Mouse (Mus musculus) midbrain, postnatal 0 days (tissue): ENCODE measurements around the gene Ifit3. TPM values are rescaled to one million over a fixed set of nuclear protein-coding genes. Genes with fewer than 3 reads are reported as not detected.

Experiments used
- ATAC-seq: fragments of 200-750 bp; cut with Nextera tagmentation; 2 replicates; pipeline ENCODE4 v1.8.0; 2017; ENCODE audit warnings: moderate number of reproducible peaks, mild to moderate bottlenecking, moderate TSS enrichment, moderate library complexity; ENCODE audit not compliant: low FRiP score
- DNase-seq: peaks from one replicate; pipeline ENCODE4 v3.0.0-alpha.2; 2015; ENCODE audit warnings: low spot score
- H3K27ac ChIP-seq: fragments of 300-500 bp; sonication (generic); 2 replicates; pipeline ENCODE4 v1.5.1; 2014; ENCODE audit warnings: low read depth, mild to moderate bottlenecking, low read length, mixed read lengths
- H3K27me3 ChIP-seq: fragments of 300-500 bp; sonication (generic); 2 replicates; pipeline ENCODE4 v1.6.1; 2014; ENCODE audit warnings: low read length, control low read depth, mixed read lengths; ENCODE audit not compliant: insufficient read depth
- H3K36me3 ChIP-seq: fragments of 300-500 bp; sonication (generic); 2 replicates; pipeline ENCODE4 v1.6.1; 2014; ENCODE audit warnings: low read length, control low read depth, mixed read lengths; ENCODE audit not compliant: insufficient read depth
- H3K4me1 ChIP-seq: fragments of 300-500 bp; sonication (generic); 2 replicates; pipeline ENCODE4 v1.6.1; 2014; ENCODE audit warnings: mild to moderate bottlenecking, control low read depth, antibody characterized with exemption, low read length, mixed read lengths; ENCODE audit not compliant: insufficient read depth
- H3K4me2 ChIP-seq: fragments of 300-500 bp; sonication (generic); 2 replicates; pipeline ENCODE4 v1.6.1; 2014; ENCODE audit warnings: low read depth, mild to moderate bottlenecking, low read length, mixed read lengths; ENCODE audit not compliant: poor library complexity, severe bottlenecking
- H3K4me3 ChIP-seq: fragments of 300-500 bp; sonication (generic); 2 replicates; pipeline ENCODE4 v1.5.1; 2014; ENCODE audit warnings: low read depth, mild to moderate bottlenecking, low read length, moderate library complexity
- H3K9ac ChIP-seq: fragments of 300-500 bp; sonication (generic); replicated peaks from 2 replicates; pipeline ENCODE4 v1.6.1; 2014; ENCODE audit warnings: mild to moderate bottlenecking, low read length, moderate library complexity, mixed read lengths; ENCODE audit not compliant: poor library complexity, severe bottlenecking
- H3K9me3 ChIP-seq: fragments of 300-500 bp; sonication (generic); 2 replicates; pipeline ENCODE4 v1.6.1; 2016; ENCODE audit warnings: low read length, control low read depth
- CTCF ChIP-seq: IDR thresholded peaks from 2 replicates; pipeline ENCODE4 v1.5.1; 2016; ENCODE audit warnings: antibody characterized with exemption, mild to moderate bottlenecking
- WGBS: fragments of 180-500 bp; shearing (Covaris S2); extraction: QIAGEN DNeasy Blood & Tissue Kit; methylation state at CpG from one replicate; pipeline ENCODE4 v1.1.7; 2014; 5-methylcytosine and 5-hydroxymethylcytosine counted together
- polyA plus RNA-seq: library from polyadenylated mRNA; unstranded; fragments of >200 nt; fragmentation: Nextera tagmentation; extraction: Ambion mirVana; gene quantifications from 2 replicates; pipeline ENCODE4 v1.2.1, GENCODE M21; 2015
- total RNA-seq: library from RNA; depleted of rRNA; stranded (reverse); fragments of >200 nt; gene quantifications from 2 replicates; pipeline ENCODE4 v1.2.3, GENCODE M21; 2014

The Ifit3 gene
- total and polyA plus RNA-seq, 2 experiments from 2014 or later, result 0.82 to 2.9 TPM

DNA sequence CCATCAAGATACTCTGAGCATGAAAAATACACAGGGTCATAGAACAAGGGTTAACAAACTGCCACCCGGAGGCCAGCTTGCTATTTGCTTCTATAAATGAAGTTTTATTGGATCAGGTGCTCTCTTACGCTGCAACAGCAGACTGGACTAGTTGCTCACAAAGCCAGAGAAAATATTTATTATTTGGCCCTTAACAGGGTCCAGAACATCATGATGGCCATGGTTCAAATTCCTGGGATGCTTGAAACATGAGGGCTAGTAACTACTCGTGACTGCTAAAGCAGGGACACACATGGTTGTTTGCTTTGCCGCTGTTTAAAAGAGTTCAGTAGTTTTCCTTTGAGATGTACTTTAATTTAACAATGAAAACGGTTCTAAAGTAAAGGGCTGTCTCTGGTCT, 31.4 kb upstream of the Ifit3 start:
- H3K27ac ChIP-seq, result no peak overlapping the region
- no peaks in the 10 kb centered on the region for H3K36me3 ChIP-seq
- TF ChIP-seq CTCF, result no peak
- DNase-seq, result no peak
- no peak overlapping the region for H3K9ac ChIP-seq
- ATAC-seq, result no peak
- peak overlapping the region; percentile 18 for H3K4me2 ChIP-seq
- no peaks in the 10 kb centered on the region for H3K9me3 ChIP-seq
- no peak overlapping the region for H3K4me3 ChIP-seq
- H3K27me3 ChIP-seq, result no peaks in the 10 kb centered on the region
- 64% methylated on average over 5 of the region's 5 CpGs for WGBS
- H3K4me1 ChIP-seq, result peaks cover 6% of the 10 kb centered on the region; the same call in 1 of the 2 replicates

DNA sequence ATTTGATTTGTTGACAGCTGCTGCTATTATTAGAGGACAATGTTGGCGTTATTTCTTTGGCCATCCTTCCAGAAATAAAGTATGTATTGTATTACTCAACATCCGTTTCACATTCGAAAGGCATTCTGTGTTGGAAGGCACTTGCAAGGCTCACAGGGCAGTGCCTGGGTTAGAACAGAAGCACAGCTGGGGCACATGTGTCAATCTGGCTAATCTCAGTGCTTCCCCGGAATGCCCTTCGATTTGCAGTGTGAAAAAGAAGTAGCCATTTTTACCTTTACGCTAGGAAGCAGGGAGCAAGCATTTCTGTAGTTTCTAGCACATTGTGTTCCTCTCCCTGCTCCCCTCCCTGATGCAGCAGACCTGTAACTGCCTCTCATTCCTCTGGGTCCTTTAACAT, 30.3 kb upstream of the Ifit3 start:
- Histone ChIP-seq H3K9me3 (no peaks in the 10 kb centered on the region), H3K4me1 (peaks cover 6% of the 10 kb centered on the region; the same call in 1 of the 2 replicates), H3K4me3 (no peak overlapping the region), H3K36me3 (no peaks in the 10 kb centered on the region), H3K27ac (peak overlapping the region; percentile 43), H3K9ac (0 out of 2 replicates have a peak overlapping the region, but pooled peaks have one; percentile 36), H3K4me2 (peak overlapping the region; percentile 22), H3K27me3 (no peaks in the 10 kb centered on the region)
- DNase-seq, result no peak
- ATAC-seq, result no peak
- TF ChIP-seq CTCF, result no peak
- WGBS, result 37% methylated on average over 6 of the region's 6 CpGs

DNA sequence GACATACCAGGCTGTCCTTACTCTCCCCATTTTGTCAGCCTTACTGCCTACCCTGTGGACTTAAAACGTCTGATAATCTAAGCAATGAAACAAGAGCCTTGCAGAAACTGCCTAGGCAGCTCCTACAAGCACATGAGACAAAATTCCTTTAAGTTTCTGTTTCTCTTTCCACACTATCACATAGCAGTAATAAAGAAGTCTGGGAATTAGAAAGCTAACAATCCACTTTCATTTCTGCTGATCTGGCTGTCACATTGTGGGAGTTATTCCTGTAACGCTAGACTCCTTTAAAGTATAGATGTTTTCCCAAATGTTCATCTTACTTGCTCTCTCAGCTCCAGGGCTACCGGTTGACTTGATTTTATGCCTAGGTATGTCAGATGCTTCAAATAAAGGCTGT, 29.8 kb upstream of the Ifit3 start:
- Histone ChIP-seq H3K36me3 (no peaks in the 10 kb centered on the region), H3K9ac (0 out of 2 replicates have a peak overlapping the region, but pooled peaks have one; percentile 36), H3K9me3 (no peaks in the 10 kb centered on the region), H3K4me2 (peak overlapping the region; percentile 22), H3K27me3 (no peaks in the 10 kb centered on the region), H3K4me3 (no peak overlapping the region), H3K4me1 (peaks cover 6% of the 10 kb centered on the region; the same call in 1 of the 2 replicates), H3K27ac (peak overlapping the region; percentile 43)
- no peak for TF ChIP-seq CTCF
- WGBS, result 63% methylated on average over 3 of the region's 3 CpGs
- DNase-seq (no peak), ATAC-seq (no peak)

DNA sequence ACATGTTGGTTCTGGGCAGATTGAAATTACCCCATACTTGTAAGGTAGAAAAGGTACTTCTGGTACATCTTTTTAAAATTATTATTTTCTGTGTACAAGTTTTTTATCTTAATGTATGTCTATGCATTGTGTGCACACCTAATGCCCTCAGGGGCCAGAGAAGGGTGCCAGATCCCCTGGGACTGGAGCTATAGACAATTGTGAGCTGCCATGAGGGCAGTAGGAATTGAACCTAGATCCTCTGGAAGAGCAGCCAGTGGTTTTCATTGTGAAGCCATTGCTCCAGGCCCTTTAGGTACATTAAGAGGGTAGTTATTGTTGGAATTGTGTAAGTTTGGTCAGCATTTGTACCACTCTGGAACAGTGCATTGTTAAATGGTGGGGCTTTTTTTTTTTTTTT, 29.3 kb upstream of the Ifit3 start:
- Histone ChIP-seq H3K27ac (no peak overlapping the region), H3K4me1 (peaks cover 6% of the 10 kb centered on the region; the same call in 1 of the 2 replicates), H3K4me3 (no peak overlapping the region), H3K4me2 (no peak overlapping the region), H3K9ac (no peak overlapping the region), H3K36me3 (no peaks in the 10 kb centered on the region), H3K9me3 (no peaks in the 10 kb centered on the region), H3K27me3 (no peaks in the 10 kb centered on the region)
- ATAC-seq (no peak), DNase-seq (no peak)
- no peak for TF ChIP-seq CTCF

DNA sequence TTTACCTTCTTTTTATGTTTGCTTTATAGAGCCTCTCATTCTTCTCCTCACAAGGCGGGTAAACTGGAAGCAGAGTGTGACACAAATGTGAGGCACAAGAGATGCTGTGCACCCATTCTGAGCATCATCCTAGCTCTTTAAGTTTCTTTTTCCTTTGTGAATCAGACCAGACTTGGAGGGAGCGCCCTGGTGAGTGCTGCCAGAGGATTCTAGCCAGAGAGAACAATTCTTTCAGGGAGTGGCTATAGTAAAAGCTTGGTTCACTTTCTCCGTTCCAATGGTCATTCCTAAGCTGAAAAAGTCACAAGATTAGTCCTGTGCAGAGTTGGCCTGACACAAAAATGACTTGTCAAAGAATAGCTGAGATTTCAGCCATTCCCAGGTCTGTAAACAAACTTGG, 26.7 kb upstream of the Ifit3 start:
- DNase-seq (no peak), ATAC-seq (no peak)
- no peaks in the 10 kb centered on the region for H3K9me3 ChIP-seq
- no peak overlapping the region for H3K27ac ChIP-seq
- H3K4me2 ChIP-seq, result no peak overlapping the region
- 72% methylated on average over 3 of the region's 3 CpGs for WGBS
- H3K9ac ChIP-seq, result no peak overlapping the region
- no peaks in the 10 kb centered on the region for H3K36me3 ChIP-seq
- no peaks in the 10 kb centered on the region for H3K27me3 ChIP-seq
- no peak for TF ChIP-seq CTCF
- no peak overlapping the region for H3K4me3 ChIP-seq
- H3K4me1 ChIP-seq, result peaks cover 6% of the 10 kb centered on the region; the same call in 1 of the 2 replicates

DNA sequence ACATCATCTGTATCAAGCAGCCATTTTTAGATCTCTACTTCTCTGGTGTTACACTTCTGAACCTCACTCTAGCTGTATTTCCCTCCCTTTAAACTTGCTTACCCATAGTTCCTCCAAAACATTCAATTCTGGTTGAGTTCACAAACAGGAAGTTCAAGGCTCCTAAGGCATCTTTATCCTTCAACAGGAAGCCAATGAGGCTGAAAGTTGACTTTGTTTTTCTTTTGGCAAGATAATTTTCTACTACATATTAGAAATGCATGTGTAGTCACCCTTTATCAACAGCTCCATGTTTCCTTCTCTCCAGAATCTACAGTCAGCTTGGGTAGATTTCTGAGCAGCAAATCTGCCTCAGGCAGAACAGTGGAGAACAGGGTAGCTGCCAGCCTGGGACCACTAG, 20.8 kb upstream of the Ifit3 start:
- no peak for TF ChIP-seq CTCF
- ATAC-seq (no peak), DNase-seq (no peak)
- Histone ChIP-seq H3K4me2 (no peak overlapping the region), H3K4me1 (no peaks in the 10 kb centered on the region), H3K9ac (no peak overlapping the region), H3K36me3 (no peaks in the 10 kb centered on the region), H3K9me3 (no peaks in the 10 kb centered on the region), H3K27ac (no peak overlapping the region), H3K27me3 (no peaks in the 10 kb centered on the region), H3K4me3 (no peak overlapping the region)
